Mouse (Mus musculus): ENCODE data around the gene Nos2. TPM values are rescaled to one million over a fixed set of nuclear protein-coding genes. Genes with fewer than 3 reads are reported as not detected.
"Not testable (repeated sequence)": the region's sequence is repeated elsewhere in the genome, so short reads cannot be mapped to it uniquely, and the experiment has no call there.

Nos2 gene
- total RNA-seq, 2 experiments from 2014 or later, result 0.66 to 1.7 TPM

DNA sequence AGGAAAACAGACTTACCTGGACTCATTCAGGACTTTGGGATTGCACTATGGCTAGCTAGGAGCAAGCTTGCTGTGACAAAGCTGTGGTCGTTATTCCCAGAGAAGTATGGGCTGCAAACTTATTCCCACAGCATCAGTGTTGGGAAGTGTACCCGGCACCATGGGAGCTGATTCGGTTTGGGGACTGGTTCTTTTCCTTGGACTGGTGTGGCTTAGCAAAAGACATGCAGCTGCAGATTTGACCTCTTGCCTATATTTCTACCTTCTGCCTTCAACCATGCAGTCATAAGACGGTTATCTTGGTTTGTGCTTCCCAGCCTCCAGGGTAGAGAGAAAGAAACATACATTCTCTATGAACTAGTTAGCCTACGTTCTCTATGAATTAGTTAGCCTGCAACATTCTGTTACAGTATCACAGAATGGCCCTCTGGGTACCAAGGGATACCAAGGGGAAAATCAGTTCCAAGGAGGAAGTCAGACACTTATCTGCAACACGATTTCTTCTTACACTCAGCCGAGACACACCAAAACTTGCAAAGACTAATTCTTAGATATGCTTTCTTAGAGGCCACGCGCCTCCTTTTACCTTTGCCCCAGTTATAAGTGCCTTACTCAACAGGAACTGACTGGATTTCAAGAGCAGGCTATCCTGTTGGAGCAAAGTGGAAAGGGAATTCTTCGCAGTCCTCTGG is 65.9 kb downstream of the Nos2 start:
- no peak for DNase-seq (ENCODE audit: low spot score)

DNA sequence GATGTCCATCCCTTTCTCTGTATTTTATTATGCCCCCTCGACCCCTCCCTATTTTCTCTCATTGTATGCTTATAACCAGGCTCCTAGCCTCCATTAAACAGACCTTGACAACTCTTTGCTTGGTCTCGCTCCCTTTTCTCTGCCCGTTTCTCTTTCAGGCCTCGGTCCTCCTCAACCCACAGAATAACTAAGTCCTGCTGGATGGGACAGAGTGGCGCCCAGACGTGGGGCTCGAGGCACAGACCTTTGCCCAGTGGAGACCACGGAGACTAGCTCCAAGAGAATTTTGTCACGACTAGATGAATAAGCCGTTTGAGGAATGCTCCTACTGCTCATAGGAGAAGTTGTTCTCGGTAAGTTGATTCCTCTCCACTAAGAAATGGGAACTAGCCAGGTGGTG is 68.6 kb downstream of the Nos2 start:
- not testable (repeated sequence) for DNase-seq (ENCODE audit: low spot score)

DNA sequence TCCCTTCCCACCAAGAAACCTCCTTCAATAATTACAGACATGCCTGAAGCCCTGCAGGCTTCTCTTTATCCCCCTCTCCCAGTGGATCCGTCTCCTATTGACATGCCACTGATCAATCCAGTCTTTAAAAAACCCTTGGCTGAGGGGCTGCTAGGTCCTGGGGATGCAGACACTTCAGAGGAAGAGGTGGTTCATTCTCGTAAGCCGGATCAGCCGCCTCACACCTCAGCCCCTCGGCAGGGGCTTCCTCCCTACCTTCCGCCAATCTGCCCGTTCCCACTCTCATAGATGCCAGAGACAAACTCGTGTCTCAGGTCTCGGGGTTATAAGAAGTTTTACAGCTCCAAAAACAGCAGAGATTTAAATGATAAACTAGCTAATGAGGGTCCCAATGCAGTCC is 69.5 kb downstream of the Nos2 start:
- DNase-seq (ENCODE audit: low spot score), result no peak

GRCm38 (mm10) chr11:78990875-78991543 is 70.4 kb downstream of the Nos2 start:
- not testable (repeated sequence) for DNase-seq (ENCODE audit: low spot score)

DNA sequence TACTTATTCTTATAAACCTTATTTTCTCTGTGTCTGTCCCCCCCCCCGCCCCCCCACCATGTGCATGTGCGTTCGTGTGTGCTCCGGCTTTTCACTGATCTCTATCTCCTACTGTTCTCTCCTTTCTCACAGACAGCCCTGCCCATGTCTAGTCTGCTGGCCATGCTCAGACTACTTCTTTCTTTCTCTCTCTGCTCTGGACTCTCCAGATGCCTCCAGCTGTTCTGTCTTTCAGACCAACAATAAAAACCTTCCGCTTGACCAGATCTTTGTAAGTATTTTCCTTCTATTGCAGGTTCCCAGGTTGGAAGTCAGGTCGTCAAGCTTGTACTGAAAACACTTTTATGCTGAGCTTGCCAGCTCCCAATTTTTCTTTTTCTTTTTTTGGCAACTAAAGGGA is 78.5 kb downstream of the Nos2 start:
- DNase-seq (ENCODE audit: low spot score), result no peak

GRCm38 (mm10) chr11:79001871-79002270 is 81.3 kb downstream of the Nos2 start:
- DNase-seq (ENCODE audit: low spot score), result no peak

DNA sequence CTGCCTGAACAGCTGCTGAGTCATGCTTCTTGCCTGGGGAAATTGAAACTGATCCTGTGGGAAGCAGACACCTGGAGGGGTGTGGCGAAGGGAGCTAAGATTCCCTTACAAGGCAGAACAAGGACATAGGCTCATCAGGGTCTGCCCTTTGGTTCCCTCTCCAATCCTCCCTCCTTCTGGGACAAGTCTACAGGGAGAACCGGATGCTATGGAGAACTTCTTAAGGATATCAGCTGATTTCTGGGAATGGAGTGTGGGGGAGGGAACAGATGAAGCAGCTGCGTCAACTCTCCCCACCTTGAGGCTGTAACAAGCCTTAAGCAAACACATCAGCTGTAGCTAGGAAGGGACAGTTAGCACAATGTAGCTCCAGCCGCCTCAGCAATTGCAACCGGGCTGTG is 82.0 kb downstream of the Nos2 start:
- DNase-seq (ENCODE audit: low spot score), result no peak

DNA sequence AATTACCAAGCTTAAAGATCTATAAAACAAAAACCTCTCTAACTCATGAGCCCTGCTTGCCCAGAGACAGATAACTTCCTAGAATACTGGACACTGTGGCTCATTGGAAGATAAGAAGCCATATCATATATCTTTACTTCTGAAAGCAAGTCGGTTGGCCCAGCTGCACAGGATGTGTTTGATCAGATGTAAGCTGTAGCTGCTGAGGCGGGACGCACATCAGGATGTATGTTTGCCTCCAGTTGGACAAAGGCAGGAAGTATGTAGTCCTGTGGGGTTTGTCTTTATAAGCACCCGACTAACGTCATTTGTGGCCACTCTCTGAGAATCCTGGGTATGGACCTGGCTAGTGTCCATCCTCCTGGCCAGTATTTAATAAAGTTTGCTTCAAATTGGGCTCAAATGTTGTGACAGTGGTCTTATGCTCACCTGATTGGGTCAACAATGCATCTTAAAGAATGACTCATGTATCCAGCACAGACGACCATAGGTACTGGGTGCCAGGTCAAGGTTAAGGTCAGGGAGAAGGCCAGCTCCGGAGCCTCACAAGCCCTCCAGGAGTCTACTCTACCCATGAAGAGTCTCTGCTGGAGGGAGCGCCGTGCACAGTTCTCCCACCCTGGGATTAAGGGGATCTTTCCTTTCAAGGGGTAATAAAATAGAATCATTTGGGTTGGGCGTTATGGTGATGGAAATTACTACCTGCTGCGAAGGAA is 82.6 kb downstream of the Nos2 start:
- DNase-seq (ENCODE audit: low spot score), result no peak

DNA sequence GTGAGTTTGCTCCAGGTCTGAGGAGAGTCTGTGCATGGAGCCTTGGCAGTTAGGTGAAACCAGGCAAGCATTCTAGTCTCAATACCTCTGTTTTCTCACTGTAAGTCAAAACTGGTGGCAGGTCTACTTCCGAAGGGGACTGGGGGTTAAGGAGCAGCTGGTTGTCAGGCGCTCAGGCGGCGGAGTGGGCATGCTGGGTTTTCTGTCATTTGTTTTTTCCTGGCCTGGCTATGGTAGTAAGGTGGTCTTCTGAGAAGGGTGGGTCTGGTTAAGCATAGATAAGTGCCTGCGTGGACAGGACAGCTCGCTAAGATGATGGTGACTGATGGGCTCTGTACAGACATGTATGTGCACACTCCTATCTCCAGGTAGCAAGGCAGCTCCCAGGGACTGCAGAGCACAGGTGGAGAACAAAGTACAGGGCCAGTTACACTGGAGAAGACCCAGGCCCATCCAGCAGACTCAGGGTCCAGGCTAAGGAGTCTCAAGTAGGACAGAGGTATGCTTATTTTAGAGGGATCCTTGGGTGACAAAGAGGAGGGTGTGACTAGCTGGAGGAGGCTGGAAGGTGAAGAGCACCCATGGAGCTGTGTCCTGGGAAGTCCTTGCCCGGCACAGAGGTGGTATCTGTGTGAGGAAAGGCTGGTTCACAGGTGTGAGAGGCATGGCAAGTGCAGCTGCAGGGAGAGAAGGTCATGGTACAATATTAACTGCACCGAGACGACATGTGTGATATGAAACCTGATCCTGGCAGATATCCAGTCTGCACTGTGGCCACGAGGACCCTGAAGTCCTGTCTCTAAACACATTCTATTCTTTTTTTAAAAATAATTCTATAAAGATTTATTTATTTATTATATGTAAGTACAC is 83.4 kb downstream of the Nos2 start:
- no peak for DNase-seq (ENCODE audit: low spot score)

DNA sequence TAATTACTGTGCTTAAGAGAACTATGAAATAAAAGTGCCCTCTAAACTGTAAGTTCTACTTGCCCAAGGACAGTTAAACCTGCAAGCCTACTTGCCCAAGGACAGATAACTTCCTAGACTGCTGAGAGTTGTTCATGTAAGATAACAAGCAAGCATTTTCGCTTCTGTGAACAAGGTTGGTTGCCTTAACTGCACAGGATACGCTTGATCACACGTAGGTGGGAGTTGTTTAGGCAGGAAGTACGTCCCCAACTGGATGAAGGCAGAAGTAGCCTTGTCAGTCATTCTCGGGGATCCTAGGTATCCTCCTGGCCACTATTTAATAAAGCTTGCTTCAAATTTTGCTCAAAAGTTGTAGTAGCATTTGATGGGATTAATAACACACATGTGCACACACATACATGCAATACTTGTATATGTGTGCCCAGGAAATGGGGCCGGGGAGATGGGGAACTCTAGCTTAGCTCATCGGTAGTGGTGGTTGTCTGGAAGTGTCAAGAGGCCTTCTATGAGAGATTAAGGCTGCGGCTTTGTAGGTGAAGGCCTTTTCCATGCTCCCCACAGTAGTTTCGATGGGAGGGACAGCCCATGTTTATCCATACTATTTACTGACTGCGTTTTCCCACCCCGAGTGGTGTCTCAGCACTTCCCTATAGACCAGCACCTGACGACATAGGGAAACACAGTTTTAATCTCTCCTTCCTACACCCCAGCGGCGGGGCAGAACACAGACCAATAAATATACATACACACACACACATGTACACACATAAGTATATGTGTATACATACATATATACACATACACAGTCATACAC is 85.2 kb downstream of the Nos2 start:
- DNase-seq (ENCODE audit: low spot score), result no peak

DNA sequence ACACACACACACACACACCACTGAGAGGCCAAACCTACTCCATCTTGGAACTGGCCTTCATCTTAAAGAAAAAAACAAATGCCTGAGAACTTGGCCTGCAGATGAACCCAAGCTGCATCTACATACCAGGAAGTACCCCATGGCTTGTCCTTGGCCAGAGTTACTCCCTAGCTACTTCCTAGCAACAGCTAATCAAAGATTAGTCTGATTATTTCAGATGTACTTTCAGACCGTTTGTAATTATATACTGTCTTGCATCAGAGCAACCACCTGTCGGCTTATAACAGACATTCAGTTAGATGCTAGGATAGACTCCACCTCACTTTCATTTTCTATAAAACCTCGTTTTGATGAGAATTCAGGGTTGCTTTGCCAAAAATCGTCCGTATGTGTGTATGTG is 85.8 kb downstream of the Nos2 start:
- DNase-seq (ENCODE audit: low spot score), result no peak

DNA sequence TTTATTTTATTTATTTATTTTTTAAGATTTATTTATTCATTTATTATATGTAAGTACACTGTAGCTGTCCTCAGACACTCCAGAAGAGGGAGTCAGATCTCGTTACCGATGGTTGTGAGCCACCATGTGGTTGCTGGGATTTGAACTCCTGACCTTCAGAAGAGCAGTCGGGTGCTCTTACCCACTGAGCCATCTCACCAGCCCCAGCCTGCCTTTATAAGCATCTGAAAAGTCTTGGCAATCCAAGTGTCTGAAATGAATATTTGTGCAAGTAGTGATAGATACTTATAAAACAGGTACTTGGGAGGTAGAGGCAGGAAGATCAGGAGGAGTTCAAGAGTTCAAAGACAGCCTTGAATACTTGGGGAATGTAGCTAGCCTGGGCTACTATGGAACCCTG is 86.8 kb downstream of the Nos2 start:
- not testable (repeated sequence) for DNase-seq (ENCODE audit: low spot score)

DNA sequence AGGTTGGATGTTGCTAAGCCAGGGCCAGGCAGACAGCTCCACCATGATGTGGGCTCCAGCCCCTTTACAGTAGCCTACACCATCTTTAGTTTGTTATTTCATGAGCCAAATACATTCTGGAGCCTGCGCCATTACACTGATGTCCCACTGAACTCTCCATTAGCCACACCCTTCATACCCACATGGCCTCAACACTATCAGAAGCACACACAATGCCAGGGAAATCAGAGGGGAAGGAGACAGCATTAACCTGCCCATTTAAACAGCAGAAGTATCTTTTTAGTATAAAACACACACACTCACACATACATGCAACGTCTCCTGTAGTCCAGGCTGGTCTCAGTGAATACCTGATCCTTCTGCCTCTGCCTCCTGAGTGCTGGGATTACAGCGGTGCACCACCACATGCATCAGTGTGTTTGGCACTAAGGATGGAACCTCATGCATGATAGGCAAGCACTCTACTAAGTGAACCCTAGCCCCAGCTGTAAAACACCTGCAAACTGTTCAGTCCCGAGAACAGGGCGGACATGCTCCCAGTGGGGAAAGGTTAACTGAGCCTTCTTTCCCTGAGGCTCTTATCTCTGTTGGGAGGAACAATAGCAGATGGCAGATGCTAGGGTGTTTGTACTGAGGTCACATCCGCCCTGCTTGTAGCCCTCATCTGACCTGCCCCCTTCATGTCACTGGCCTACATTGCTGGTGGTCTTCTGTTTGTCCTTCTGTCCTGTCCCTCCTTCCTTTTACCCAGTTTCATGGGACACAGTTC is 87.6 kb downstream of the Nos2 start:
- no peak for DNase-seq (ENCODE audit: low spot score)

GRCm38 (mm10) chr11:79008891-79009290 is 88.3 kb downstream of the Nos2 start:
- no peak for DNase-seq (ENCODE audit: low spot score)

Other genes with a start within 250 kb of the Nos2 start
- gene Nlk, start 223.4 kb upstream of the Nos2 start, total RNA-seq (2021), result 1 to 10 TPM; 7.3 to 9.6 TPM
- 10 to 100 TPM; 11.1 to 11.8 TPM for gene Ccnq, start 169.1 kb upstream of the Nos2 start, total RNA-seq (2021)
- 10 to 100 TPM; 12.3 to 17.3 TPM for gene Lyrm9, start 94.2 kb upstream of the Nos2 start, total RNA-seq (2021)
- gene Lgals9, start 64.2 kb downstream of the Nos2 start, total RNA-seq (2021), result 1 to 10 TPM; 6.0 to 9.3 TPM
- gene Ksr1, start 225.6 kb downstream of the Nos2 start, total RNA-seq (2021), result 100 to 1,000 TPM; 103 to 116 TPM